Mouse (Mus musculus) brain, embryonic 18.5 days (tissue): ENCODE measurements at regions not wholly inside any gene's neighbourhood (a gene's known extent, or its start where the extent isn't known, plus 50 kb on each side); places are given as distances from the start of the nearest gene placed in this dataset.

Experiments
- DNase-seq: peaks from one replicate; pipeline ENCODE4 v3.0.0-alpha.2; 2012; ENCODE audit warnings: low read depth, low spot score

DNA sequence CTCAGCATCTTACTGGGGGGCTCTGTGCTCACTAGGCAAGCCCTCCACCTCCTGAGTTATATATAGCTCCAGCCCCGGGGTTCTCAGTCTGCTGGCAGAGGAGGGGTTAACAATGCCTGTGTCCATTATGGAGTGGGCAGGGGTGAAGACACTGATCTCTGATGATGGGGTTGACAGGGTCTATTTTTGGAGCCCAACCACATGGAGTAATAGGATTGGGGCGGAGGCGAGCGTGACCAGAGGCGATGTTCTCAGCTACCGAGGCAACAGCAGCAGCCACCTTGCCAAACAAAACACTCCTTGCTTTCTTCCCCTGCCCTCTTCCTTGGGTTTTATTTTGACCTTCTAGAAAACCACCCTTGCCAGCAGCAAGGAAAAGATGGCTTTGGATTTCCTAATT lies 141.1 kb upstream of the Gli2 start:
- DNase-seq: no peak

GRCm38 (mm10) chr1:119191177-119191576 lies 137.8 kb upstream of the Gli2 start:
- no peak for DNase-seq

- peak; percentile 58 for DNase-seq
Observed at GRCm38 (mm10) chr1:119189461-119190066, 136.1 kb upstream of the Gli2 start.

GRCm38 (mm10) chr1:119187301-119187700 lies 133.9 kb upstream of the Gli2 start:
- no peak for DNase-seq

- DNase-seq: no peak
Observed at GRCm38 (mm10) chr1:119186856-119187255, 133.4 kb upstream of the Gli2 start.

- DNase-seq: no peak
Observed at GRCm38 (mm10) chr1:119183558-119184270, 130.3 kb upstream of the Gli2 start.

- no peak for DNase-seq
Observed at GRCm38 (mm10) chr1:119173030-119173756, 119.8 kb upstream of the Gli2 start.

- DNase-seq: no peak
Observed at GRCm38 (mm10) chr1:119167443-119167842, 114.0 kb upstream of the Gli2 start.

DNA sequence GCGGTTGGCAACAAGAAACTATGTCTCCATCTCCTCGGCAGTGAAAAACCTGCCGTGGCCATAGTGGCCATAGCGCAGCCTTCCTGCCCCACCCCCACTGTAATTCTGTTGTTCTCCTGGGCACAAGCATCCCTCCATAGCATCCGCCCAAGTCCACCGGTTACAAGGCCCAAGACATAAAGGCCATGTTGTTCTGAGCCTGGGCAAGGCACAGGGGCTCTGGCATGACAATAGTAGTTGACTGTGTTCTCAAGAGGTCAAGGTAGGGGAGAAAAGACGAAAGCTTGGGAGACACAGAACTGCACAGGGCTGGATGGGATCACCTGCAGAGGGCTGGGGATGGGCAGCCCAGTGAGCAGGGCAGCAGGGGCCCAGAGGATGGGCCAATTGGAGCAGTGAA lies 112.9 kb upstream of the Gli2 start:
- no peak for DNase-seq

DNA sequence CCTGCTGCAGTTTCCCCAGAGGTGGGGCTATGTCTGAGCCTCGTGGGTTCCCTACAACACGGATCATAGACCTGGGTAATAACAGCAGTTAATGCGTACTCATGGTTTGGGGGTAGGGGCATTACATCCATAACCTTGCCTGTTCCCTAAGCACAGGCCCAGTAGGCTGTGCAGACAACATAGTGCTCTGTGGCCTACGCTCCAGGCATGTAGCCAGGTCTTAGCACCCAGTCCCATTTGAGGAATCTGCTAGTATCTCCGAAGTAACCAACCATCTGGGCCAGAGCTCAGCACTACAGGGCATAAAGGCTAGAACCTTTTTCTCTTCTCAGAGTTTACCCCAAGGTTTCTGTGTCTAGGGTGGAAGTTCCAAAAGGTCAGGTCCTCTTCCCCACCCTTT lies 111.4 kb upstream of the Gli2 start:
- DNase-seq: no peak

GRCm38 (mm10) chr1:119163846-119164245 lies 110.4 kb upstream of the Gli2 start:
- DNase-seq: no peak

DNA sequence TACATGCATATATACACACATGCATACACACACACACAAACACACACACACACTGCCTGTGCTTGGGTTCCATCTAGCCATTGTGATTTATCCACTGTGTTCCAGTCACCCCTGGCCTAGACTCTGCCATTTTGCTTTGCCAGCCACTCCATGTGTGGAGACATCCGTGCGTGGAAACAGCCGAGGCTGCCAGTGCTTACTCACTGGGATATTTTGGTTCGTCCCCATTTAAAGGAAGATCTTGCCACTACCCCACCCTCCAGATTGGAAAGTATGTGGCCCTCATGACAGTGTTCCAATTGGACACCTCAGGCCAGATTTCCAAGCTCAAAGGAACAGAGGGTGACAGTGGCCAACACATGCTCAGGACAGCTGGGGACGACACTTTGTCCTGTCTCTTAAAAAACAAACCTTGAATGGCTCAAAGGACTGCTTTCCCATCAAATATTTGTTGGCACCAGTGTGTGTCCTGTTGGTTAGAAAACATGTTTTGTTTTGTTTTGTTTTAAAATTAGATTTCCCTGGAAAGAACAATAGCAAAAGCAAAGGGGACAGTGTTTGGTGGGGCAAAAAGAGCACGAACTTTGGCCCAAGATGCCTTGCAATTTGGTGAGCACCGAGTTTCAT lies 109.8 kb upstream of the Gli2 start:
- DNase-seq: no peak

- peak; percentile 20 for DNase-seq
Observed at GRCm38 (mm10) chr1:119161751-119162150, 108.3 kb upstream of the Gli2 start.

DNA sequence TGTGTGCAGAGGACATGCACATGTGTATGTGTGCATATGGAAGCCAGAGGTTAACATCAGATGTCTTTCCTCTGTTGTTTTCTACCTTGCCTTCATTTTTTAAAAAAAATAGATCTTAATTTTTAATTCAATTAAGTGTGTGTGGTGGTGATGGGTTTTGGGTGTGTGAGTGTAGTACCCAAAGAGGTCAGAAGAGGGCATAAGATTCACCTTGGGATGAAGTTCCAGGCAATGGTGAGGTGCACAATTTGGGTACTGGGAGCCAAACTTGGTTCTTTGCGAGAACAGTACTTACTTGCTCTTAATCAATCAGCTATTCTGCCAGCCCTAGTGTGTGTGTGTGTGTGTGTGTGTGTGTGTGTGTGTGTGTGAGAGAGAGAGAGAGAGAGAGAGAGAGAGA lies 106.9 kb upstream of the Gli2 start:
- DNase-seq: no peak

GRCm38 (mm10) chr1:119157171-119157700 lies 103.8 kb upstream of the Gli2 start:
- DNase-seq: no peak

DNA sequence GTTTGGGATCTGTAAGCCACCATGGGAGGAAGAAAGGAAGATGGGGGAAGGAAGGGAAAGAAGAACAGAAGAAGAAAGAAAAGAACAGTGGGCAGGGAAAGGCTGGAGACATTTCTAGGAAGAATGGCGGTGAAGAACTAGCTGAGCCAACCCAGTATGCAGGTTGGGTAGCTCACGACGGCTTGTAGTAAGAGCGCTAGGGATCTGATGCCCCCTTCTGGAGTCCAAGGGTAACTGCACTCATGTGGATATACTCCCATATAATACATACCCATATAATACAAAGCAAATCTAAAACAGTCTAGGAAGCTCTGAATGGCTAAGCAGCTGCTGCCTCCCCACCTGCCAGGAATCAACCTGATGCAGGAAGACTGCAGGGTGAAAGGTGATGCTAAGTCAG lies 100.2 kb upstream of the Gli2 start:
- DNase-seq: no peak

DNA sequence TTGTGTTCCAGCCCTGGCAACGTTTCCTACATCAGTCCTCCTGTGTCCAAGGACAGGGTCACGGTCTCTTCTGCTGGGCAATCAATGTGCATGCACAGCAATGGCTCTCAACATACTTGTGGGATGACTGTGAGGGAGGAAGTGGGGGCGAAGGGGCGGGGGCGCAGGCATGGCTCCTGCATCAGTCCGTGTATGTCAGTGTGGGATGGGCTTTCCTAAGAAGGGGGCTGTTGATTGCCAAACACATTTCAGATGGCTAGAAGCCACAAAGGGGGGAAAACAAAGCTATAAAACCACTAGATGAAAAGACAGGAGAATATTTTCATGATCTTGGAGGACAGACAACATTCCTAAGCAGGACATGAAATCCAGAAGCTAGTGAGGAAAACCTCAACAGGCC lies 99.4 kb upstream of the Gli2 start:
- no peak for DNase-seq

DNA sequence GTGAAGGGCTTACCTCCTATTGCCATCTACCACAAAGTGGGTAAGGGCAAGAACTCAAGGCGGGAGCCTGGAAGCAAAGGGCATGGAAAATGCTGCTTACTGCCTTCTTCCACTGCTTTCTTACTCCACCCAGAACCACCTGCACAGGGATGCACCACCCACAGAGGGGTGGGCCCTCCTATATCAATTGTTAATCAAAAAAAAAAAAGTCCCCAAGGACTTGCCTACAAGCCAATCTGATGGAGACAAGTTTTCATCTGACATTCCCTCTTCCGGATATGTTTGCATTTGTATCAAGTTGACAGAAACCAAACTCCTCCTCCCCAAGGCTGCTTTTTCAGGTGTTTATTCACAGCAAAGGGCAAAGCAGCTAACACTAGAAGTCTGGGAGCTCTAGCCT lies 94.1 kb upstream of the Gli2 start:
- DNase-seq: no peak

GRCm38 (mm10) chr1:119143808-119144207 lies 90.4 kb upstream of the Gli2 start:
- DNase-seq: no peak

DNA sequence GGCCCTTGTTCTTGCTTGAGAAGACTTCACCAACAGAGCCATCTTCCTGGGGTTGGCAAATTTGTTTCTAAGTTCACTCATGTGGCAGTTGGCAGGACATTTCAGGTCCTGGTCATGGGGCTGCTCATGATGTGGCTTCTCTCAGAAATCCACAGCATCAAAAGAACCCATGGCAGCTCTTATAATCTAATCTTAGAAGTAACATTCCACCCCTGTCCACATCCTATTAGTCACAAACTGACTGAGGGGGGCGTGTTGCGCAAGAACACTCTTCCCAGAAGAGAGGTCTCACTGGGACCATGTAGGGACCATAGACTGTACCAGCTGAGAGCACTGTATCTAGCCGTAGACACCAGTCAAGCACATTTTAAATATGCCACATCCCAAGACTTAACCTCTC lies 75.6 kb upstream of the Gli2 start:
- DNase-seq: no peak

DNA sequence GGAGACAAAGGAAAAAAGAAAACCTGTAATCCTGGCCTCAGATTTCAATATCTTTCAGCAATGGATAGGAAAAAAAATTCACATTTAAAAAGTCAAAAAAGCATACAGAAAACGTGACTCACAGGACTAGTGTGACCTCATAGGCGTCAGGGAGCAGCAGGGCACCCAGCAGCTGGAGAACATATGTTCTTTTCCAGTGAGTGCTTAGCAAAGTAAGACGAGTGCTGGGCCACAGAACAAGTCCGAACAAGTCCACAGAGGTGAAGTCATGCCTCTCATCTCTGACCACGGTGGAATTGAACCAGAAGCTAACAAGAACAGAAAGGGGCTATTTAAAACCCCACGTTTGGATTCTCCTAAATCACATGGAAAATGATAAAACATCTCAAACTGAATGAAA lies 72.1 kb upstream of the Gli2 start:
- DNase-seq: no peak

- no peak for DNase-seq
Observed at GRCm38 (mm10) chr1:119124798-119125197, 71.4 kb upstream of the Gli2 start.
